Mouse (Mus musculus) C2C12 (cell line): ENCODE results near the gene Isx. TPM values are rescaled to one million over a fixed set of nuclear protein-coding genes. Genes with fewer than 3 reads are reported as not detected.
A peak's percentile ranks its signal among the peaks of the same experiment; 100 is the strongest.

Experiments
- H3K27me3 ChIP-seq: one replicate; pipeline ENCODE4 v1.6.1; 2011; ENCODE audit not compliant: control insufficient read depth, insufficient read depth, insufficient read length
- H3K36me3 ChIP-seq: one replicate; pipeline ENCODE4 v1.6.1; 2011; ENCODE audit not compliant: control insufficient read depth, insufficient read depth
- H3K4me3 ChIP-seq: one replicate; pipeline ENCODE4 v1.5.1; 2011; ENCODE audit warnings: mild to moderate bottlenecking, control low read depth; ENCODE audit not compliant: poor library complexity, insufficient read depth, severe bottlenecking
- H3K79me2 ChIP-seq: one replicate; pipeline ENCODE4 v1.6.1; 2011; ENCODE audit not compliant: control insufficient read depth, insufficient read depth
- H3K79me3 ChIP-seq: one replicate; pipeline ENCODE4 v1.6.1; 2011; ENCODE audit warnings: low read depth, control low read depth
- H3ac ChIP-seq: one replicate; pipeline ENCODE3; 2011; ENCODE audit warnings: low read depth; ENCODE audit not compliant: control insufficient read depth, insufficient read length
- CEBPB ChIP-seq: IDR thresholded peaks from one replicate; pipeline ENCODE4 v1.6.1; 2011; ENCODE audit warnings: low read depth, mild to moderate bottlenecking, control low read depth, moderate library complexity
- CTCF ChIP-seq: IDR thresholded peaks from one replicate; pipeline ENCODE4 v1.5.1; 2011; ENCODE audit not compliant: control insufficient read depth, insufficient read depth, insufficient read length
- FOSL1 ChIP-seq: IDR thresholded peaks from one replicate; pipeline ENCODE4 v1.8.0; 2011; ENCODE audit warnings: mild to moderate bottlenecking, low read length; ENCODE audit not compliant: poor library complexity, insufficient read depth, severe bottlenecking
- MAX ChIP-seq: IDR thresholded peaks from one replicate; pipeline ENCODE4 v1.6.1; 2011; ENCODE audit warnings: mild to moderate bottlenecking, control low read depth
- MYOD1 ChIP-seq: IDR thresholded peaks from one replicate; pipeline ENCODE4 v1.6.1; 2011; ENCODE audit warnings: low read depth; ENCODE audit not compliant: control insufficient read depth, insufficient read length
- MYOG ChIP-seq: IDR thresholded peaks from one replicate; pipeline ENCODE4 v1.6.1; 2011; ENCODE audit not compliant: control insufficient read depth, insufficient read length; ENCODE audit errors: extremely low read depth
- USF1 ChIP-seq: IDR thresholded peaks from one replicate; pipeline ENCODE4 v1.6.1; 2011; ENCODE audit warnings: low read depth, mild to moderate bottlenecking, control low read depth, moderate library complexity
- polyA plus RNA-seq: library from polyadenylated mRNA; unstranded; fragments of >200 nt; fragmentation: generic; extraction: Trizol; gene quantifications from one replicate; pipeline ENCODE4 v1.2.1, GENCODE M21; 2012; ENCODE audit warnings: missing spikeins

The Isx gene
- polyA plus RNA-seq, 1 experiment = not detected

DNA sequence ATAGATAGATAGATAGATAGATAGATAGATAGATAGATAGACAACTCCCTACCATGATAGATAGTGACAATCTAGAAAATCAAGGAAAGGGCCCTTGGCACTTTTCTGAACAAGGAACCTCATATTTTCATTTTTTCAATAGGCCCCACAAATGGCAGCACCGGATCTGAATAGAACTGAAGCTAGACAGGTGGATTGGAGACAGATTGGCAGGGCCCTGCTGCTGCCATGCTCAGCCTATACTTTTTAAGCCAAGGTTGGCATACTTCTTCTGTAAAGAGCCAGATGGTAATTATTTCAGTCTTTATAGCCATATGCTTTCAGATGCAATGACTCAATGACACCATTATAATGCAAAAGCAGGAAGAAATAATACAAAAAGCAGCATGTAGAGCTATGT, 15.8 kb downstream of the Isx start:
- Histone ChIP-seq H3K36me3 (no peaks in the 10 kb centered on the region), H3K79me3 (no peaks in the 10 kb centered on the region), H3K4me3 (no peak overlapping the region), H3K27me3 (no peaks in the 10 kb centered on the region), H3ac (no peak overlapping the region), H3K79me2 (no peaks in the 10 kb centered on the region)
- TF ChIP-seq FOSL1 = no peak

DNA sequence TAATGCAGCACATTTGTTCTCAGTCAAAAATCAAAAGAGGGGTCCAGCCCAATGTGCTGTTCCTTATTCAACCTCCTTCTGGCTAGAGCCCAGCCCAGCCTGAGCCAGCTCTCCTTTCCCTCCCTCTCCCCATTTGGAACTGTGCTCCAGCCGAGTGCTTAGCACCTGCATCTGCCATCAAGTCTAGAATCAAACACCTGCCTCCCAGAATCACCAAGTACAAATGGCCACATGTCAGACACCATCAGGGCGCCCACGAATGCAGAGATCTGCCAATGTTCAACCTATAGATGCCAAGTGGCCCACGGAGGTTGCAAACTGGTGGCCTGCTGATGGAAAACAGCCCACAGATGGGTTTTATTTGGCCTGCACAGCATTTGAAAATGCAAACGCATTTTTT, 18.1 kb downstream of the Isx start:
- no peak overlapping the region for H3ac ChIP-seq
- no peak for TF ChIP-seq CTCF
- TF ChIP-seq USF1 = no peak
- no peak for TF ChIP-seq MYOD1
- TF ChIP-seq CEBPB = no peak
- no peak for TF ChIP-seq FOSL1
- no peak for TF ChIP-seq MYOG
- TF ChIP-seq MAX = no peak

DNA sequence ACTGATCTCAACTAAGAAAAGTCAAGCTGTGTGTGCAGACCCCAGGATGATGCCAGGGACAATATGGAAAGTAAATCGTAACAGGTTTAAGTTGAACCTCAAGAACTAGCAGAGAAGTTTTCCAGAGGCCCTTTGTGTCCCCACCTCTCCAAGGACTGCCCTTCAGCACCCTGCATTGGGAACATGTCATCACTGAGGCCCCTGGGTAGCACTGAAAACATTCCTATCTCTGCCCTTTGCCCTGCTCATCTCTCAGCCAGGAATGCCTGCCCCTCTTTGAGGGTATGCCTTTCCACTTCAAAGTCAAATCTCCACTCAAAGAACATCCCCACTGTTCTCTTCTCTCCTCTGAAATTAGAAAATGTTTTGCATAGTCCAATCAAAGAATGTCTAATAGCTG, 23.3 kb downstream of the Isx start:
- H3K27me3 ChIP-seq = no peaks in the 10 kb centered on the region
- TF ChIP-seq FOSL1 (no peak), MYOG (no peak), MAX (no peak), CEBPB (no peak), MYOD1 (no peak), CTCF (no peak), USF1 (no peak)

More for the DNA sequence above, 18.1 kb downstream of the Isx start:
- H3K36me3 ChIP-seq = no peaks in the 10 kb centered on the region
- H3K27me3 ChIP-seq = no peaks in the 10 kb centered on the region
- H3K79me3 ChIP-seq = no peaks in the 10 kb centered on the region
- no peaks in the 10 kb centered on the region for H3K79me2 ChIP-seq
- H3K4me3 ChIP-seq = peak overlapping the region; percentile 2

DNA sequence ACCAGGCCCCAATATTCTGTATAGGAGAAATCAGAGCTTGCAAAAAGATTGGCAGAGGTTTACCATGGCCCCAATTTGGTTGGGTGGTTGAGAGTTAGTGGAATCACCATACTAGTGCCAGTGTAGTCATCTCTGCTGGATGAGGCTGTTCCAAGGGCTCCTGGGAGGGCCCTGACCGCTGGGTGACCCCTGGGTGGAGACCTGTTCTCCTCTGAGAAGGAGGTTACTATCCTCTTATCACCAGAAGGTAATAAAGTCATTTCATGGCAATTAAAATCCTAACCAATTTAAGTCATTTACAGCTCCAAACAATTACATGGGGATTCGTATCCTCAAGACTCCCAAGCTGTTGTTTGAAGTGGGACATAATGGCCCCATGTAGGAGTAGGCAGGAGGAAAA, 24.3 kb downstream of the Isx start:
- H3K27me3 ChIP-seq = no peaks in the 10 kb centered on the region
- no peak overlapping the region for H3K4me3 ChIP-seq
- no peaks in the 10 kb centered on the region for H3K36me3 ChIP-seq
- H3ac ChIP-seq = no peak overlapping the region
- H3K79me2 ChIP-seq = no peaks in the 10 kb centered on the region
- TF ChIP-seq FOSL1 (no peak), MAX (no peak), MYOG (no peak), MYOD1 (no peak), USF1 (no peak), CEBPB (no peak), CTCF (no peak)
- H3K79me3 ChIP-seq = no peaks in the 10 kb centered on the region

More for the DNA sequence above, 23.3 kb downstream of the Isx start:
- Histone ChIP-seq H3K79me3 (no peaks in the 10 kb centered on the region), H3K79me2 (no peaks in the 10 kb centered on the region), H3K4me3 (no peak overlapping the region), H3ac (no peak overlapping the region), H3K36me3 (no peaks in the 10 kb centered on the region)

GRCm38 (mm10) chr8:74899796-74900195, 26.8 kb downstream of the Isx start:
- TF ChIP-seq CEBPB = no peak
- TF ChIP-seq CTCF = no peak
- TF ChIP-seq MYOG = no peak
- no peak for TF ChIP-seq FOSL1
- no peak for TF ChIP-seq MYOD1
- TF ChIP-seq MAX = no peak
- no peak for TF ChIP-seq USF1
- Histone ChIP-seq H3K79me3 (no peaks in the 10 kb centered on the region), H3K4me3 (no peak overlapping the region), H3K79me2 (no peaks in the 10 kb centered on the region), H3K27me3 (no peaks in the 10 kb centered on the region), H3ac (no peak overlapping the region), H3K36me3 (no peaks in the 10 kb centered on the region)

DNA sequence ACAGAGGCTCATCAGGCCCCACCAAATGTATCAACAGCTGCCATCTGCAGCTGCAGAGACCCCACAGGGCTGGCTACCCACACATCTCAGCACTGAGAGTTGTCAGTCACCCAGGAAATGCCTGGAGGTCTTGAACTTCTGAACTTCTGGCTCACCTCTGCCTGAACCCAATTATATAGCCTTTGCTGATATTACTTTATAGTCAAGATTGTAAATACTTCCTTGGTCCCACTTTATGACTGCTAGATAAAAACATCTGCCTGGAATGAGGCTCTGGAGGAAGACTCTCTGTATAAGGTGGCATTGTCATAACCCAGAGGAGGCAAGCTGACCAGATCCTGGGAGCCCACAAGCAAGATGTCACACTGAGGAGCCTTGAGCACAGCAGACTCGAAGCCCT, 28.8 kb downstream of the Isx start:
- Histone ChIP-seq H3K79me3 (no peaks in the 10 kb centered on the region), H3K27me3 (no peaks in the 10 kb centered on the region), H3K79me2 (no peaks in the 10 kb centered on the region), H3K36me3 (no peaks in the 10 kb centered on the region), H3K4me3 (no peak overlapping the region), H3ac (no peak overlapping the region)
- no peak for TF ChIP-seq MYOG
- no peak for TF ChIP-seq CEBPB
- no peak for TF ChIP-seq MAX
- no peak for TF ChIP-seq FOSL1
- no peak for TF ChIP-seq MYOD1
- TF ChIP-seq USF1 = no peak
- TF ChIP-seq CTCF = no peak
